Mouse (Mus musculus) left cerebral cortex, adult 8-10 months (tissue): ENCODE data around the gene Gm45713. TPM values are rescaled to one million over a fixed set of nuclear protein-coding genes. Genes with fewer than 3 reads are reported as not detected.
A peak's percentile ranks its signal among the peaks of the same experiment; 100 is the strongest.
"Not testable (repeated sequence)": the region's sequence is repeated elsewhere in the genome, so short reads cannot be mapped to it uniquely, and the experiment has no call there.

ENCODE experiments used
- DNase-seq, 2 experiments: peaks; one replicate each; pipeline ENCODE4 v3.0.0; 2022; ENCODE audit warnings: low spot score in 2 of 2
- total RNA-seq, 4 experiments: library from RNA; stranded (reverse); gene quantifications; 2 replicates each; pipeline ENCODE4 v1.2.4; 2022

Gene Gm45713
- total RNA-seq, 4 experiments from 2014 or later = not detected

GRCm38 (mm10) chr7:45162996-45163615 lies 27.1 kb upstream of the Gm45713 start:
- no peak for DNase-seq

GRCm38 (mm10) chr7:45162551-45162950 lies 26.5 kb upstream of the Gm45713 start:
- DNase-seq = no peak

GRCm38 (mm10) chr7:45161612-45162473 lies 25.8 kb upstream of the Gm45713 start:
- DNase-seq = peak; percentile 86 to 95

- no peak for DNase-seq
These were observed 24.8 kb upstream of the Gm45713 start for GRCm38 (mm10) chr7:45160866-45161265.

GRCm38 (mm10) chr7:45160316-45160800 lies 24.3 kb upstream of the Gm45713 start:
- no peak for DNase-seq

GRCm38 (mm10) chr7:45158991-45159390 lies 23.0 kb upstream of the Gm45713 start:
- DNase-seq = no peak

DNA sequence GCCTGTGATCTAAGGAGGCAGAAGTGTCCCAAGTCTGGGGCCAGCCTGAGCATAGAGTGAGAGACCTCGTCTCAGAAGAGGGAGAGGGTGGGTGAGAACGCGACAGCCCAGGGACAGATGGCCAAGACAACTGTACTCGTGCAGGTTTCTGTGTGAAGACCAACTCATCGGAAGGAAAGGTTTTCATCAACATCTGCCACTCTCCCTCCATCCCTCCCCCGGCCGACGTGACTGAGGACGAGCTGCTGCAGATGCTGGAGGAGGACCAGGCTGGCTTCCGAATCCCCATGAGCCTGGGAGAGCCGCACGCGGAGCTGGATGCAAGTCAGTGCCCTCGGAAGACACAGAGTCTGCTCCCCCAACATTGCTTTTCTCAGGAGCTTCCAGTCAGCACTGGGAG lies 21.4 kb upstream of the Gm45713 start:
- peak in 1 of 2 experiments; percentile 75 for DNase-seq

GRCm38 (mm10) chr7:45156206-45156605 lies 20.2 kb upstream of the Gm45713 start:
- DNase-seq = no peak

- DNase-seq = no peak
These were observed 19.6 kb upstream of the Gm45713 start for GRCm38 (mm10) chr7:45155590-45155989.

GRCm38 (mm10) chr7:45154993-45155514 lies 19.0 kb upstream of the Gm45713 start:
- DNase-seq = no peak

DNA sequence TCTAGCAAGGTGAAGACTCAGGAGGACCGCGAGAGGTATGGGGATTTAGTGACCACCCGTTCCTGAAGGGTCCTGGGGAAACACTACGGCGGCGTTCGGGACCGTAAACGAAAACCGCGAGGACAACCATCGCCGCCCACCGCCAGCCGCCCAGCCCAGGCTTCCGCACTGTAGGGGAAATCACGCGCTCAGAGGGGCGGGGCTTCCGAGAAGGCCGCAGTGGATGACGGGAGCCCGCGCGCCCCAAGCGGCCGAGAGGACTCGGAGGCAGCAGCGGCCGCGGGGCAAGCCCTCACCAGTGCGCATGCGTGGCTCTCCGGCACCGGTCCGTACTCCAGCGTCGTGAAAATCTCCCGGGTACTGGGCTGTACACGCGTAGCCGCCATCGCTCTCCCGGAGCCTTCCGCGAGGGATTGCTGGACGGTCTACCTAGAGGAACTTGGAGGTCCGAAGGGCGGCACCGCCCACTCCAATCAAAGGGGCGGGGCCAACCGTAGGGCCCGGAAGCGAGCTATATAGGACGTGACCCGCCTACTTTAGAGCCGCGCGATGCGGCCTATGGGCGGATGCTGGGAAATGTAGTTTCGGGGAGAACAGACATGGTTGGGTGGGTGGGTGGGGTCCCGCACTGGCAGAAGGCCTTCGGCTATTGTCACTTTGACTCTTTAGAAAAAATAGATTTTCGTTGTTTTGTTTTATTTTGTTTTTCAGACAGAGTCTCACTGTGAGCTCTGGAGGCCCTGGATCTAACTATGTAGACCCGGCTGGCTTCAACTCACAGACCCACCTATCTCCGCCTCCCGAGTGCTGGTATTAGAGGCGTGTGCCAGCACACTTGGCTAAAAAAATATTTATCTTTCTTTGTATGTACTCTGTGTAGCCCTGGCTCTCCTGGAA lies 18.3 kb upstream of the Gm45713 start, which contains the start of the genes Pih1d1 and Aldh16a1:
Gene Pih1d1 (plus strand): TSS at position 208 of the 897 bp plus-strand sequence.
Gene Aldh16a1 (minus strand): TSS at position 489 of the 897 bp plus-strand sequence.
- peak; percentile 96 for DNase-seq

DNA sequence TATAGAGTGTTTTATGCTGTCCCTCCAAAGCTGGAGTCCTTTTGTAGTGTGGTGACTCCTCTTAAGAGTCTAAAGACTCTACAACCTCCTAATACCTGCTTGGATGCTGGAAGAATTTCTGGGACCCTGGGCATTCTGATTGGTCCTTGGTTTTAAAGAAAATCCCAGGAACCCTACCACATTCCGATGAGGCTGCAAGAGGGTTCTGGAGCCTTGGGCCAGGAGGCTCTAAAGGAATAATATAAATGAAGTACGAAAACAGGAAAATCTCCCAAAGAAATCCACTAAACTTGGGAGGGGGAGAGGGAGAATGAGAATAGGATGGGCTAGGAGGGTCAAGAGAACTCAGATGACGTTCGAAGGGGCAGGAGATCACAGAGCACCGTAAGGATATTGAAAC lies 17.6 kb upstream of the Gm45713 start:
- DNase-seq = no peak

DNA sequence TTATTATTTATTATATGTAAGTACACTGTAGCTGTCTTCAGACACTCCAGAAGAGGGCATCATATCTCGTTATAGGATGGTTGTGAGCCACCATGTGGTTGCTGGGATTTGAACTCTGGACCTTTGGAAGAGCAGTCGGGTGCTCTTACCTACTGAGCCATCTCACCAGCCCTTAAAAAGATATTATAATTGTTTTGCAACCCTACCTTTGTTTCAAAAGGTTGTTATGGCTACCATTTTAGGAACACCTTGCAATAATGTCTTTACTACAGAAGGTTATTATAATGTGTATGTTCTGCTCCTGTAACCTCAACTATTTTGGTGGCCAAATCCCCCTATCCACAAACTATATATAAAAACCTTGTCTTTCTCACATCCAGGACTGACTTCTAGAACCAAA lies 17.0 kb upstream of the Gm45713 start:
- not testable (repeated sequence) for DNase-seq

- no peak for DNase-seq
These were observed 15.3 kb upstream of the Gm45713 start for GRCm38 (mm10) chr7:45151303-45151702.

DNA sequence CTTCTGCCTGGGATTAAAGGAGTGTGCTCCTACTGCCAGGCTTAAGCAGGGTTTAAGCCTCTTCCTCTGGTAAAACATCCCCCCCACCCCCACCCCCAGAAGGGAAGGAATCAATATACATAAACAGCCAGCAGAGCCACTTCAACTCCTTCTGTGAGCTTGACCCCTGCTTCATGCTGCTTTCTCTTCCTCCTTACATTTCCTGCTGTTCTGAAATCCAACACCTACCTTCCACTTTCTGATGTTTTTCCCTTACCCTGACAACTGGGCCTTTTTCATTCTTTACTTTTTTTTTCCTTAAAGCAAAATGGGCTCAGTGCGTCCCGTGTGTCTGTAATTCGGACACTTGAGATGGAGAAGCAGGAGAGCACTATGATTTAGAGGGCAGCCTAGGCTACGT lies 14.3 kb upstream of the Gm45713 start:
- DNase-seq = no peak

DNA sequence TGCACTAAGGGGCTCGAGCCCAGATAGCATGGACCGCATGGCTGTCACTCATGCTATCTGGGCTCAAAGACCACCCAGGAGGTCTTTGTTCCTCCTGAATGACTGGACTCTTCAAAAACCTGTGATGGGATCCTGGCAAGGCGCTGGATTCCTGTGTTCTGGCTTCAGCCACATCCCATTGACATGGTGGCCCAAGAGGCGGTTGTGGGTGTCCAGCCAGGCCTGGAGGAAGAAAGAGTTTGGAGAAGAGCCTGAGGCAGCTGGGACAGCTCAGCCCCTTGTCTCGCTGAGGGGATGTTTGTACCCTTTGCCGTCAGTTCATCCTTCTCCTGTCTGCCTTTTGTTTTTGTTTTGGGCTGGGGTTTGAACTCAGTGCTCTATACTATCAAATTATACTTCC lies 13.5 kb upstream of the Gm45713 start:
- no peak for DNase-seq

- no peak for DNase-seq
These were observed 12.6 kb upstream of the Gm45713 start for GRCm38 (mm10) chr7:45148534-45149098.

DNA sequence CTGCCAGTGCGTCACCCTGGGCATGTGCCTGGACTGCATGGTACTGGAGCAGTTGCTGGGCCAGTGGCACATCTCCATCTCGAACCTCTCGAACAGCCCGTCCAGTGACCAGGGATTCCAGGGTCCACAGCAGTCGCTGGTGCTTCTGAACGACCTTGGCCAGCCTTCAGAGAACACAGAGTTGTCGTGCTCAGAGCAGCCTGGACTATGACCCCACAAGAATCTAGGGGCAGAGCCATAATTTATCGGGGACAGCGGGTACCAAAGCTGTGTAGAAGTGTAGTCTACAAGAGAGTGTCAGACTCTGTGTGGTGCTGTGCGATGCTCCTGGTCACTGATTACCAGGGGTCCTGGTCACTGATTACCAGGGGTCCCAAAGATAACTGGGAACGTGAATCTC lies 11.9 kb upstream of the Gm45713 start:
- no peak for DNase-seq

GRCm38 (mm10) chr7:45147267-45147666 lies 11.2 kb upstream of the Gm45713 start:
- DNase-seq = no peak

DNA sequence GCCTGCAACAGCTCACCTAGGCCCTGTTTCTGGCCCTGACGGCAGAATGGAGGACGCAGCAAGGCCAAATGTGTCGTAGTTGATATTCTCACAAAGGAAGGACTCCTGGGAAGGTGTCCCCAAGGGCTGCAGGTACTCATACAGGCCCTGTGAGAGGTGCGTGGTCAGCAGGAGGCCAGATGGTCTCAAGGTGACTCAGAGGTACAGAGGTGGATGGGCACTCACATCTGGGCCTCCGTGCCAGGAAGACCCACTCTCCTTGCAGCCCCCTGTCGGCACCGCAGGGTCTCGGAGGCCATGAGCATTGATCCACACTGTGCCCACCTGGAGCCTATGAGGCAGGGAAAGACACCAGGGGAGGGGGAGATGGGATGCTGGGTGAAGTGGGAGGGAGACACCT lies 9.4 kb upstream of the Gm45713 start:
- DNase-seq = no peak
